Mouse (Mus musculus) gastrocnemius, postnatal 36 days (tissue): ENCODE results near the gene Ptpdc1. TPM values are rescaled to one million over a fixed set of nuclear protein-coding genes. Genes with fewer than 3 reads are reported as not detected.

Source experiments
- DNase-seq, 2 experiments: peaks; one replicate each; pipeline ENCODE4 v3.0.0; 2022
- intact Hi-C: fragments of 180-260 bp; cut with DNase I; formaldehyde crosslinking; loops from one replicate; pipeline ENCODE4 v1.15.1; 2025
- total RNA-seq, 2 experiments: library from RNA; stranded (reverse); gene quantifications; 2 replicates each; pipeline ENCODE4 v1.2.3; 2021

Gene Ptpdc1
- total RNA-seq, 2 experiments from 2014 or later, result 3.4 to 3.8 TPM

DNA sequence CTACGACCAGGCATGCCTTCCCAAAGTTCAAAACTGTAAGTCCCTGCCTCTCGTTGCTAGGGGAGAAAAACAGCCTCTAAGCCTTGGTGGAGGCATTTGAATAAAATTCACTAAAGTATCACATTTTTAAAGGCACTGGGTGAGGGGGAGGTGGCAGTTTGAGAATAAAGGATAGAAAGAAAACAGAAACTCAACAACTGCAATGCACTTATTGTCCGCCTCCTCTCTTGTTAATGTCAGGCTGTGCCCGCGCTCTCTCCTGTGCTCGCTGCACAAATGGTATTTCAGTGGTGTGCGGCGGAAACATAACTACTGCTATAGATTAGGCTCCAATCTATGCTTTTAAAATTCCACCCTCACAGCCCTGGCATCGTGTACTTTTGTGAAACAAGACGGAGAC is 31.4 kb downstream of the Ptpdc1 start:
- DNase-seq, result no peak
- intact Hi-C loops, result no loop called here

DNA sequence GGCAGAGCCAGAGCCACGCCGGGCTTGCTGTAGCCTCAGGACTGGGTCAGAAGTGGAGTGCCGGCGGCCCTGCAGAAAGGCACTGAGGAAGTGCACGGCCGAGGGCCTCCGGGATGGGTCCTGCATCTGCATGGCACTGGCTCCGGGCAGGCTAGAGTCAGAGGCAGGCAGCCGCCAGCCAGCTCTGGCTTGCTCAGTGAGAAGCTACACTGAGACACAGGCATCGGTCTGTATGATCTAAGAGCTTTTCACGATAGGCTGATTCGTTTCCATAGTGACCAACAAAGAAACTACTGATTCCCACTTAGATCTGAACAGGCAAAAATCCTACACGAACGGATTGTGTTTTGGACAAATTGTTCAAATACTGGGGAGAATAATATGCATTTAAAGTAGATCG is 32.3 kb downstream of the Ptpdc1 start:
- no peak for DNase-seq
- intact Hi-C loops, result no loop called here

- intact Hi-C loops, result no loop called here
- DNase-seq, result no peak
These were observed 34.7 kb downstream of the Ptpdc1 start for GRCm38 (mm10) chr13:48590743-48591142.

- intact Hi-C loops, result loop anchor here (1.0 kb wide), 1 partner anchor 38 kb away; no protein-coding TSS in a partner anchor
- DNase-seq, result no peak
These were observed 38.1 kb downstream of the Ptpdc1 start for GRCm38 (mm10) chr13:48587354-48587753.

GRCm38 (mm10) chr13:48586496-48586895 is 39.0 kb downstream of the Ptpdc1 start:
- no peak for DNase-seq
- intact Hi-C loops, result no loop called here

GRCm38 (mm10) chr13:48585786-48586185 is 39.7 kb downstream of the Ptpdc1 start:
- intact Hi-C loops, result no loop called here
- no peak for DNase-seq

GRCm38 (mm10) chr13:48582688-48583379 is 42.6 kb downstream of the Ptpdc1 start:
- no peak for DNase-seq
- intact Hi-C loops, result no loop called here

- DNase-seq, result no peak
- intact Hi-C loops, result no loop called here
These were observed 46.8 kb downstream of the Ptpdc1 start for GRCm38 (mm10) chr13:48578616-48579015.

DNA sequence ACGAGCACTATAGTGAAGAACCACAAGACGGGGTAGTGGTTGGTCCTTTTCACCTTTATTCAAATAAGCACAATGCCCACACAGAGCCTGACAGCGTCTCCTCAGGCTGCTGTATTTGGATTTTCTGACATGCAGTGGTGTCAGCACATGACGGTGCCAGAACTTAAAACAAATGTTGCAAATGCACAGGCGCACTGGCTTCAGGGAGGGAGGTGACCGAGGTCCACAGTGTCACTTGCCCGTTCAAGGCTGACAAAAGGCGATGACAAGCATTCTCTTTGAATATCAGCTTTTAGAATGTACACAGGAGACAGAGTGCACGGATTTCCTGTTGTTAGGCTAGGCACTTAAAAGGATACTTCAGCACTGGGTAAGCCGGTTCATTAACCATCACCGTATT is 47.6 kb downstream of the Ptpdc1 start:
- intact Hi-C loops, result no loop called here
- DNase-seq, result no peak

DNA sequence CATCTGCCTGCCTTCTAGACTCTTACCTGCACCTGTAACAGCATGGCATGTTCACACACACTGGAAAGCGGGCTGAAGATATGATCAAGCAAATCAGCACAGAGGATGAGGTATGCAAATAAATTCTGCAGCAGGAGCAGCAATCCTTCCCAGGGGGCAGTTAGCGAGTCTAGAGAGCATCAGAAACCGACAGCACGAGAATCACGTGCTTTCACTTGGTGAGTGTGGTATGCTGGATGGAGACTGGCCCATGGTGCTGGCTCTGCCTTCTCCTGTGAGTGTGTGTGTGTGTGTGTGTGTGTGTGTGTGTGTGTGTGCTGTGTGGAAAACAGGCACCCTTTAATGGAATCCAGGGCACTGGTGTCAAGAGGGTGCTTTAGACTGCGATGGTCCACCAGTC is 48.5 kb downstream of the Ptpdc1 start:
- intact Hi-C loops, result no loop called here
- DNase-seq, result no peak

DNA sequence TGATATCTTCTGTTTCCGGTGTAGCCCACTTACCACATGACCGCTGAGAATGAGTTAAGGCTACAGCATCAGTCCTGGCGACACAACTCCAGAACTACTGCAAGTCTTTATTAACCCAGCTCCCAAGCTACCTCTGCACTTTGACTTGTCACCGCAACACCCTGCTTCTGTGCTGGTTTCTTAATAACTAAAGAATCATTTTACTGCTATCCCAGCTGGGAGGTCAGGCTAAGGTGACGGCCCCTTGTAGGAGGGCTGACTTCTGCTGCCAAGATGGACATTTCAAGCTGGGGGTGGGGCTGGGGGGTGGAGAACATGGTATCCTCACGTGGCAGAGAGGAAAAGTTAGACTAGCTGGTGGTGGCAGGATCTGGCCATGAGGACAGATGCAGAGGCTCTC is 50.7 kb downstream of the Ptpdc1 start:
- DNase-seq, result no peak
- intact Hi-C loops, result loop anchor here (1.0 to 2.0 kb wide), 2 partner anchors 48 to 64 kb away; no protein-coding TSS in a partner anchor

DNA sequence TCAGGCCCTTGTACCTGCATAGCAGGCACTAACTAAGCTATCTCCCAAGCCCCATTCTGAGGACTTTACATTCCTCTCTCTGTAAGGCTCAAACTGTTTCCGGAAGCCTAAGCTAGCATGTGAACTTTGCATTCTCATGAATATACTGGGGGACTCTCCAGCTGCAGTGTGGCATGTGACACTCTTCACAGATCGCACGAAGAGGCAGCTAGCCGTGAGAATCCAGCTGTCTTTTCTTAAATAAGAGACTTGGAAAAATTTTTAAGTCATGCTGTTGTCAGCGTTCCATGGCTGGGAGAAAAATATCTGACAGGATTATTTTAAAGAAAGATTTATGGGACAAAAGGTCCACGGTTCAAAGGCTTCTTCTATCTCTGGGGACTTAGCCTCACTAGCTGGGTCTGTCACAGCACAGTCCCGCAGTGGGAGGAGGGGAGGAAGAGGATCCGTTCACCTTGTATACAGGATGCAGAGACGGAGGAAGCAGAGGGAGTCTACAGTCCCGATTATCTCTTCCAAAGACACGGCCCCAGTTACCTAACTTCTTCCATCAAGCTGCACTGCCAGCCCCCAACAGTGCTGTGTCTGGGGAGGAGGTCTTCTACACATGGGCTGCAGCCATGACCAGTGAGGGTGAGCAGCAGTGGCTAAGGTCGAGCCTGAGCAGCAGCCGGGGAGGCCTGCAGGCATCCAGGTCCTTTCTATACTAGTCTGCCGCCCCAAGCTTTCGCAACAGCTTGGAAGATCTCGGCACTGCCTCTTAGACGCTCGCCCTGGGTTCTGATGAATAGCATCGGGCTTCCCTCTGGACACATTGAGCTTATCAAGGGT is 51.7 kb downstream of the Ptpdc1 start:
- no peak for DNase-seq
- intact Hi-C loops, result loop anchor here (1.0 to 2.0 kb wide), 2 partner anchors 47 to 65 kb away; no protein-coding TSS in a partner anchor

GRCm38 (mm10) chr13:48572127-48572526 is 53.3 kb downstream of the Ptpdc1 start:
- peak in 1 of 2 experiments; percentile 20 for DNase-seq
- intact Hi-C loops, result no loop called here

DNA sequence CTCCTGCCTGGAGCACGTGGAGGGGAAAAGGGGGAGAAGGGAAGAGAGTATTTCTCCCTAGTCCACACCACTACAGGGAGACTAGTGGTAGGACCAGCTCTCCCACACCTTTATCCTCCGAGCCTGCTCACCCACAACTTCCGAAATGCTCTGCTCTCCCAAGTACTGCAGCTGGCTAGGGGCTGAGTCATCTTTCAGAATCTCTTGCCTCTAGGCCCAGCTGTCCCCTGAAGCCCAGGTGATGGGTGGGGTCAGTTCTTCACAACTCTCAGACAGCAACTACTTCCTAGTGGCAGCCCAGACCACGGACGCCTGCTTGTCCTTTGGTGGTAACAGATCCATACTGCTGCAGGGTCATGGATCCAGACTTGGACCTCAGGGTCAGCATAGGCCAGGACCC is 54.2 kb downstream of the Ptpdc1 start:
- intact Hi-C loops, result loop anchor here (1.0 kb wide), 1 partner anchor 43 kb away; no protein-coding TSS in a partner anchor
- DNase-seq, result no peak

DNA sequence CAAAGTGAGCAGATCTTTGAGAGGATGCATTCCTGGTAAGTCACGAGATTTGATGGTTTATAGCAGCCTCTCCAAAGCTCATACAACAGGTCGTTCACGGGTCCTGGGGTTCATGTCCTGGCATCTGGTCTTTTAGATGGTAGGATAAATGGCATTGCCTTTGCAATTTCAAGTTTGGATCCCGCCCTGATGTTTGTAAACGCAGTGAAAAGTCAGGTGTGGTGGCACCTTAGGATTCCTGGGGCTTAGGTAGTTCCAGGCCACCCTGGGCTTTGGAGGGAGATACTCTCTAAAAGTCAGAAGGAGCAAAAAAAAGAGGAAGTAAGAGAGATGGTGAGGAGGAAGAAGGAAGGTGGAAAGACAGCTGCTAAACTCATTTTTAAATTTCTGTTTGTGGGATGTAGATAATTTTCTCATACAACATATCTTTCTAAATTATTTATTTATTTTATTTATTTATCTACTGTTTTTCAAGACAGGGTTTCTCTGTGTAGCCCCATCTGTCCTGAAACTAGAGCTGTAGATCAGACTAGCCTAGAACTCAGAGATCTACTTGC is 55.8 kb downstream of the Ptpdc1 start:
- no peak for DNase-seq
- intact Hi-C loops, result no loop called here

GRCm38 (mm10) chr13:48567646-48568045 is 57.8 kb downstream of the Ptpdc1 start:
- DNase-seq, result no peak
- intact Hi-C loops, result no loop called here

- peak; percentile 87 to 94 for DNase-seq
- intact Hi-C loops, result no loop called here
These were observed 59.1 kb downstream of the Ptpdc1 start for GRCm38 (mm10) chr13:48566116-48566935.

DNA sequence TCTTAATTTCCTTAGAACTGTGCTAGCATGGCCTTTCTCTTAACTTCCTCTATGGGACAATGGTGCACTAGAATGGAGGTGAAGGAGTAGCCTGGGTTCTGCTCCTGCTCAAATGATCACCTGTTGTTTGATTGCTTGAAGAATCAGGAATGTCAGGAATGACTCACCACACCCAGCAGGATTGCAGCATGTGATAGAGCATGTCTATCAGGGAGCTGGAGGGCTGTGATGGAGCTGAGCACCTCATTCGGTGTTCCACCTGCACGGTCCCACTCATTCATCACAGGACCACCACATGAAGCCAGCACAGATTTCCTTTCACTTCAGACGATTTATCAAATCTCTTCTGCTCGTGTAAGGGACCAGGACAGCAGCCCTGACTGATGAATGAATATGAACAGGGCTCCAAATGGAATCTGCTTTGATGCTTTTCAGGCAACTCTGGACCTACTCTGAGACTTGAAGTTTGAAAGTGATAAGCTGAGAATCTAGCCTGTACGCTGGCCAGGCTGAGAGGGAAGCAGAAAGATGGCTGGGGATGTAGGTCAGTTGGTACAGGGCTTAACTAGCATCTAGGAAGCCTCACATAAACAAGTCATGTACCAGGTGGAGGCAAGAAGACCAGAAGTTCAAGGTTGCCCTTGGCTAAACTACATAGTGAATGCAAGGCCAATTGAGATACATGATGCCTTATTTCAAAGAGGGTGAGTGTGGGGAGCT is 60.4 kb downstream of the Ptpdc1 start:
- intact Hi-C loops, result no loop called here
- DNase-seq, result no peak

DNA sequence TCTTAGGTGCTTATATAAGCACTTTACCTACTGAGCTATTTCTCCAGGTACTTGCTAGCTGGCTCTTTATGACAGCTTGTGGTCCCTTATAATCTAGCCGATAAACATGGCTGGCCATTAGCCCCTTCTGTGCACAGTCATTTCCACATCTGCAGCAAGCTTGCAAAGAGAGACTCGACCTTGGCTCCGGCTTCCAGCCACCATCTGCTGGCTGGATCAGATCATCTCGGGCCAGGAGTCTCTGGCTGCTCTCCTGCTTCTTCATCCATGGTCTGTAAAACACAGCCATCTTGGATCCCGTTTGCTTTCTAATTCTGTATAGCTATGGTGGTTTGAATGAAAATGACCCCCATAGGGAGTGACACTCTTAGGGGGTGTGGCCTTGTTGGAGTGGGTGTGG is 63.1 kb downstream of the Ptpdc1 start:
- intact Hi-C loops, result no loop called here
- no peak for DNase-seq

DNA sequence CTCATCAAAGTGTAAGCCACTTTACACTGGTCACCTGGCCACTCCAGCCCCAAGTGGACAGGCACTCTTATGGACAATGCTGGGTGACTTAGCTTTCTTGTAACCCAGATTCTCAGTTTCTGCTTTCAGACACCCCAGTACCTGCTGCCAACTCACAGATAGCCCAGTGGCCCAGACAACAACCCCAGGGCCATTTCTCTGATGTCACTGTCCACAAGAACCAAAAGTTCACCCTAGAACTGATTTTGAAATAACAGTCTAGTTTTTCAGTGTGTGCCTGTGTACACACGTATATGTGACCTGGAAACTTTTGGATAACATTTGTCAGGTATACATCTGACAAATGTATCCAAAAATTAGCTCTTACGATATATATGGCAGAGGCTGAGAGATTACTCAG is 64.0 kb downstream of the Ptpdc1 start:
- intact Hi-C loops, result no loop called here
- DNase-seq, result no peak
